Mouse (Mus musculus) heart, adult 2 months (tissue): ENCODE measurements at regions not wholly inside any gene's neighbourhood (a gene's known extent, or its start where the extent isn't known, plus 50 kb on each side); places are given as distances from the start of the nearest gene placed in this dataset.
"Not testable (repeated sequence)": the region's sequence is repeated elsewhere in the genome, so short reads cannot be mapped to it uniquely, and the experiment has no call there.

ENCODE experiments used
- DNase-seq, 2 experiments: peaks; one replicate each; pipeline ENCODE4 v3.0.0; 2021
- H3K27ac ChIP-seq: fragments of 200-600 bp; 2 replicates; pipeline ENCODE4 v1.8.1; 2022
- H3K27me3 ChIP-seq: fragments of 200-500 bp; 2 replicates; pipeline ENCODE4 v1.6.1; 2012; ENCODE audit warnings: mild to moderate bottlenecking, low read length, inconsistent platforms, mixed read lengths; ENCODE audit not compliant: control insufficient read depth, insufficient read depth
- H3K36me3 ChIP-seq: fragments of 200-500 bp; 2 replicates; pipeline ENCODE4 v1.6.1; 2012; ENCODE audit warnings: low read length, inconsistent platforms; ENCODE audit not compliant: control insufficient read depth, insufficient read depth
- H3K4me1 ChIP-seq: fragments of 200-500 bp; 2 replicates; pipeline ENCODE4 v1.6.1; 2011; ENCODE audit warnings: low read length; ENCODE audit not compliant: control insufficient read depth, insufficient read depth
- H3K4me3 ChIP-seq: fragments of 200-600 bp; 2 replicates; pipeline ENCODE4 v1.8.1; 2022
- H3K79me2 ChIP-seq: fragments of 200-500 bp; replicated peaks from 2 replicates; pipeline ENCODE4 v1.6.1; 2012; ENCODE audit warnings: mild to moderate bottlenecking, inconsistent platforms, low read length, moderate library complexity, mixed read lengths; ENCODE audit not compliant: control insufficient read depth, insufficient read depth
- H3K9ac ChIP-seq: fragments of 200-500 bp; 2 replicates; pipeline ENCODE4 v1.6.1; 2012; ENCODE audit warnings: low read depth, mild to moderate bottlenecking, control low read depth, inconsistent platforms, low read length, mixed read lengths
- CTCF ChIP-seq: fragments of 200-600 bp; IDR thresholded peaks from 2 replicates; pipeline ENCODE4 v1.8.1; 2022; ENCODE audit warnings: antibody characterized with exemption, mild to moderate bottlenecking, moderate library complexity
- EP300 ChIP-seq: fragments of 200-500 bp; IDR thresholded peaks from 2 replicates; pipeline ENCODE4 v1.6.1; 2011; ENCODE audit warnings: low read depth, low read length, control low read depth; ENCODE audit not compliant: insufficient read depth
- POLR2A ChIP-seq: fragments of 200-500 bp; IDR thresholded peaks from 2 replicates; pipeline ENCODE4 v1.6.1; 2011; ENCODE audit warnings: mild to moderate bottlenecking, low read depth, low read length, control low read depth; ENCODE audit not compliant: insufficient read depth
- WGBS: fragments of 180-500 bp; shearing (Covaris S2); methylation state at CpG from one replicate; pipeline ENCODE4 v1.1.7; 2018; 5-methylcytosine and 5-hydroxymethylcytosine counted together
- intact Hi-C: fragments of 180-260 bp; cut with DNase I; formaldehyde crosslinking; loops from one replicate; pipeline ENCODE4 v1.15.1; 2025

- no peak overlapping the region for H3K4me3 ChIP-seq
- H3K4me1 ChIP-seq, result no peaks in the 10 kb centered on the region; the same call in 1 of the 2 replicates
- intact Hi-C loops, result no loop called here
- H3K36me3 ChIP-seq, result no peaks in the 10 kb centered on the region
- 73% methylated on average over 5 of the region's 5 CpGs for WGBS
- H3K9ac ChIP-seq, result no peak overlapping the region
- no peak for DNase-seq
- no peaks in the 10 kb centered on the region for H3K27me3 ChIP-seq
- H3K79me2 ChIP-seq, result no peaks in the 10 kb centered on the region
- TF ChIP-seq EP300 (no peak), POLR2A (no peak), CTCF (no peak)
- no peak overlapping the region for H3K27ac ChIP-seq
Observed at GRCm38 (mm10) chr9:30613003-30613552, 186.2 kb downstream of the Snx19 start.

GRCm38 (mm10) chr9:30610328-30610727 is 183.4 kb downstream of the Snx19 start:
- no peaks in the 10 kb centered on the region for H3K36me3 ChIP-seq

GRCm38 (mm10) chr9:30599756-30600155 is 172.8 kb downstream of the Snx19 start:
- Histone ChIP-seq H3K9ac (no peak overlapping the region), H3K27ac (no peak overlapping the region), H3K36me3 (no peaks in the 10 kb centered on the region), H3K4me1 (no peaks in the 10 kb centered on the region), H3K79me2 (no peaks in the 10 kb centered on the region), H3K27me3 (no peaks in the 10 kb centered on the region), H3K4me3 (no peak overlapping the region)
- 89% methylated on average over 7 of the region's 7 CpGs for WGBS
- TF ChIP-seq POLR2A (no peak), CTCF (no peak), EP300 (no peak)
- intact Hi-C loops, result no loop called here
- no peak for DNase-seq

More at GRCm38 (mm10) chr9:30610328-30610727, 183.4 kb downstream of the Snx19 start:
- Histone ChIP-seq H3K79me2 (no peaks in the 10 kb centered on the region), H3K4me1 (no peaks in the 10 kb centered on the region; the same call in 1 of the 2 replicates), H3K27ac (no peak overlapping the region), H3K27me3 (no peaks in the 10 kb centered on the region), H3K4me3 (no peak overlapping the region), H3K9ac (no peak overlapping the region)
- no peak for TF ChIP-seq POLR2A
- TF ChIP-seq CTCF, result no peak
- no peak for TF ChIP-seq EP300
- intact Hi-C loops, result no loop called here
- 68% methylated on average over 7 of the region's 7 CpGs for WGBS
- DNase-seq, result no peak

- Histone ChIP-seq H3K4me3 (no peak overlapping the region), H3K36me3 (no peaks in the 10 kb centered on the region), H3K4me1 (no peaks in the 10 kb centered on the region), H3K27ac (no peak overlapping the region), H3K9ac (no peak overlapping the region), H3K79me2 (no peaks in the 10 kb centered on the region), H3K27me3 (no peaks in the 10 kb centered on the region)
- WGBS, result 73% methylated on average over 4 of the region's 4 CpGs
- no peak for DNase-seq
- no peak for TF ChIP-seq EP300
- TF ChIP-seq CTCF, result no peak
- TF ChIP-seq POLR2A, result no peak
- intact Hi-C loops, result no loop called here
Observed at GRCm38 (mm10) chr9:30597691-30598090, 170.8 kb downstream of the Snx19 start.

- DNase-seq, H3K79me2 ChIP-seq, H3K4me1 ChIP-seq, H3K36me3 ChIP-seq, intact Hi-C loops, H3K27ac ChIP-seq, H3K27me3 ChIP-seq, H3K4me3 ChIP-seq, H3K9ac ChIP-seq: not testable (repeated sequence)
- WGBS, result 90% methylated on average over 6 of the region's 6 CpGs
Observed at GRCm38 (mm10) chr9:30597092-30597491, 170.2 kb downstream of the Snx19 start.

- no peak overlapping the region for H3K27ac ChIP-seq
- H3K79me2 ChIP-seq, result no peaks in the 10 kb centered on the region
- no peak for TF ChIP-seq CTCF
- no peak for TF ChIP-seq EP300
- TF ChIP-seq POLR2A, result no peak
- H3K9ac ChIP-seq, result no peak overlapping the region
- intact Hi-C loops, result no loop called here
- WGBS, result 86% methylated on average over 2 of the region's 2 CpGs
- H3K36me3 ChIP-seq, result no peaks in the 10 kb centered on the region
- no peaks in the 10 kb centered on the region for H3K27me3 ChIP-seq
- DNase-seq, result no peak
- no peak overlapping the region for H3K4me3 ChIP-seq
- no peaks in the 10 kb centered on the region for H3K4me1 ChIP-seq
Observed at GRCm38 (mm10) chr9:30592601-30593000, 165.7 kb downstream of the Snx19 start.
